Mouse (Mus musculus) T-cell, adult 2 months (primary cell): ENCODE measurements around the gene Sh3pxd2a.

Experiments used
- DNase-seq: peaks from one replicate; pipeline ENCODE4 v3.0.0; 2022; ENCODE audit warnings: low spot score

Sh3pxd2a gene

GRCm38 (mm10) chr19:47276730-47277129 lies 187.5 kb downstream of the Sh3pxd2a start:
- DNase-seq: no peak

DNA sequence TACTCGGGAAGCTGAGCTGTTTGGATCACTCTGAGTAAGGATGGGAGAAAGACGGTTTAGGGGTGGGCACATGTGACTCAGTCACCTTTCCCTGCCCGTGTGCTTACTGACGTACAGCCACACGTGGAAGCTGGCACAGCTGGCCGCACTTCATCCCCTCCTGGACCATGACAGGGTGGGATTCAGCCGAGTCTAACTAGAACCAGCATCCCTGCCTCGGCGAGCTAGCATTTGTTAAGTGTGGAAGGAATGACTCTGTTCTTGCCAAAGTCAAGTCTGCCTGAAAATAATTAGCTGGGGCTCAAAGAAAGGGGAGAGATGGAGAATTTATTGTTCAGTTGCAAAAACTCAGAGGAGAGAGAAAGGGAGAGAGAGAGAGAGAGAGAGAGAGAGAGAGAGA lies 193.7 kb downstream of the Sh3pxd2a start:
- DNase-seq: no peak

DNA sequence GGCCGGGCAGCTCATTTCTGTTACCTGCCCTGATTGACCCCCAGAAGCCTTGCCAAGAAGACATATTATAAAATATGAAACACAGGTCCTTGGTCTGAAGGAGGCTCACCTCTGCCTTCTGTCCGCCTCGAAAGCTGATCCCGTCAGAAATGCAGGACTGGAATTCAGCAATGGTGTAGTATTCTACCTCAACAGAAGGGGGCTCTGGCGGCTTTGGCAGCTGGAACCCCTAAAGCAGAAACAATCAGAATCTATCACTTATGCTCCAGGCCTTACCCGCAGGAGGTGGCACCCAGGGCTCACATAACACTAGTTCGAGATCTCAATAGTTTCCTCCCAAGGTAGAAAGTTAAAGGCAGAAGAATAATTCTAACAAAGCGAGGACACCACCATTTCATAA lies 194.5 kb downstream of the Sh3pxd2a start:
- DNase-seq: no peak

DNA sequence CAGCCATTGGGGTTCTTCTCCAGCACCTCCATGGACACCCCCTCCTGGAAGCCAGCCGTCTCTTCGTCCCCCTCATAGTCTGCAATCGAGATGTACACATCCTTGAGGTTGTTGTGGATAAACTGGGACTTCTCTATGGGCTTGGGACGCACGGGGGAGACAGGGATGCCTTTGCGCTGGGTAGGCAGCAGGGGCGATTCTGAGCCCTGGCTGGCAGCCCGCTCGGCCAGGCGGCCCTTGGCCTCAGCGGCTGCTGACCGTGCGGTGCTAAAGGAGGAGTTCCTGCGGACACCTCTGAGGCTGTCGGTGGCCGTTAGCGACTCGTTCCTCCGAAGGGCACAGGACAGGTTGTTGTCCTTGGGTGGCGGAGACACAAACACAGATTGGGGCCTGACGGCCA lies 197.1 kb downstream of the Sh3pxd2a start:
- no peak for DNase-seq

DNA sequence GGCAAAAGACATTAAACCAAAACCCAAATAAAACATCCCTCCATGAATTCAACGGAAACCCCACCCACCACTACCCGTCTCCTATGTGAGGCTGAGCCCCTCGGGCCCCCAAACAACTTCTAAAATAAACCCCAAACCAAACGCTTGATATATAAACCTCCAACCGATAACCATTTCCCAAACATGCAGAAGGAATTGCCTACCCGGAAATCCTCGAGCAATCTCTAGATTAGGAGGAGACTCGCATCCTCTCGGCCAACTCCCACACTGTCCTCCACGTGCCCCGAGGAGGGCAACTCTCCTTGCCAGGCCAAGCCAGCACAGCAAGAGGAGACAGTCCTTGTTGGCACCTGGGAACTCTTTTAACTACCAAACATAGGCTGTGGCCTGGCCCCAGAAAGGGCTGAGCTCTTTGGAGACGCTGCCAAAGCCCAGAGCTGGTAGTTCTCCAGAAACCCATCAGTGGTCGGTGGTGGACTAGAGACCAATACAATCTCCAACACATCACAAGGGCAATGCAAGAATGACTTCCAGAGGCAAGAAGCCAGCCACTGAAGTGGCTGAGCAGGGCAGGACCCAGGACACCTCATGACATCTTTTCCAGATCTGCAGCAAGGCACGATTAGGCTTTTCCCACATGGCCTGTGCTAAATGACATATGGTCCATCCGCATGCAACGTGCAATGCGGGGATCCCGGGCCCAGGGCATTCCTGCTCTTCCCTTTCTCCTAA lies 198.0 kb downstream of the Sh3pxd2a start:
- no peak for DNase-seq

- DNase-seq: peak; percentile 5
Observed at GRCm38 (mm10) chr19:47264322-47265092, 199.7 kb downstream of the Sh3pxd2a start.

DNA sequence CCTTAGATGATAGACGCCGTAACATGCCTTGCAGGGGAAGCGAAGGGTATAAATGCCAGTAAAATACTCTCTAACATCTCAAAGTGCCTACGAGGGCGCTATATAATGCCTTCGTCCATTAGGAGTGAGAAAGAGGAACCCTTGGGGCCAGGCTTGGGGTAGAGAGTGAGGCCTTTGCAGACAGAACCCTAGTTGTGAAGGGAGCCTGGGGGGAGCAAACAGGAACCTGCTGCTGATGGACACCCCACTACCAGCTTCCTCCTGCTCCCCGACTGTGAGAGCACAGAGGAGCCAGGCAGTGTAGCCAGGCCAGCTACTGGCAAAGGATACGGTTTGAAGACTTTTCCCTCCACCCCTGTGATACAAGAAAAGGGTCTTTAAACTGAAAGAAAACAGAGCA lies 200.6 kb downstream of the Sh3pxd2a start:
- no peak for DNase-seq

DNA sequence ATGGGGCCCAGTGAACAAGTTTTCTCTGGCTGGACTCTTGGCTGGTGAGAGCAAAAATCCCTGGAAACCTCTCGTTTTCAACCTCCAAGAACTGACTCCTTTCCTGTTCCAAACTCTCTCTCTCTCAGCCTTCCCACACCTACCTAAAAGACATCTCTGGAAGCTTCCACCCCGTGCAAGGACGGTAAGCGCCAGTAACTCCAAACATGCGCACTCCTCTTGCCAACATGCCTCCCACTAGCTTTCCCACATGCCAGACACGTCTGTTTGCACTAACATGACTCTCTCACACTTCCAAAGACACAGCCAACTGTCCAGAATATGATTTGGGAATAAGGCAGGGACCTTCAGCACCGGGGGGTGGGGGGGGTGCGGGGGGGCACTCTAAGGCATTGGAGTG lies 203.0 kb downstream of the Sh3pxd2a start:
- DNase-seq: no peak

DNA sequence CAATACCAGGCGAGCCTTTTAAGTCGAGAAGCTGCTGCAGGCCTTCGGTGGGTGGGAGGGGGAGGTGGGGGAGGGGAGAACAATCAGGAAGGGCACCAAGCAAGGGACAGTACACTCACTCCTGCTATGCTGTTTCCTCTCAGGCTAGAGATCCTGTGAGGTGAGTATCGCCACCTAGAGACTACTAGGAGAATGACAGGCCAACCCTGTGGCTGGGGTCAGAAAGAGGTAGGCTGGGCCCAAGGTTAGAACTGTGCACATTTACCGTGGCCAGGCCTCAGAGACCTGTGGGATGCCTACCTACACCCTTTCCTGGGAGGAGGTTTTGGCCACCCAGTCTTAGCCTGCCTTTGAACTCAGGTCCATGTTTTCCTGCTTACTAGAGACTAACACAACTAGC lies 204.6 kb downstream of the Sh3pxd2a start:
- no peak for DNase-seq

GRCm38 (mm10) chr19:47255919-47256318 lies 208.3 kb downstream of the Sh3pxd2a start:
- no peak for DNase-seq

DNA sequence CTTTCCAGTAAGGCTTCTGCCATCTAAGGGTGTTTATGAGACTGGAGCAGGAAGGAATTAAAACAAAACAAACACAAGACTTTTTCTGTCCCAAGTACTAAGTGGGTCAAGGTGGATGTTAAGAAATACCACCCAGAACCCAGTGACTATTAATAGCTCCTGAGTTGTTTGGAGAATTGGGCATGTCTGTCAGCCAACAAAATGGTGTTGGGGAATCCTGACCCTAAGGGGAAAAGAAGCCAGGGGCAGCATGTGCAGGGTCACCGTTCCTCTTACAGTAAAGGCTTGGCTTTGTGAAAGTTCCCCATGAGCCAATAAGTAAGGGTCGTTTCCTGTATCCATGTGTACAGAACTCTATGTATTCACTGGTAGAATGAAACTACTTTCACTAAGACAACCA lies 209.2 kb downstream of the Sh3pxd2a start:
- no peak for DNase-seq

- DNase-seq: no peak
Observed at GRCm38 (mm10) chr19:47253053-47253628, 211.1 kb downstream of the Sh3pxd2a start.

DNA sequence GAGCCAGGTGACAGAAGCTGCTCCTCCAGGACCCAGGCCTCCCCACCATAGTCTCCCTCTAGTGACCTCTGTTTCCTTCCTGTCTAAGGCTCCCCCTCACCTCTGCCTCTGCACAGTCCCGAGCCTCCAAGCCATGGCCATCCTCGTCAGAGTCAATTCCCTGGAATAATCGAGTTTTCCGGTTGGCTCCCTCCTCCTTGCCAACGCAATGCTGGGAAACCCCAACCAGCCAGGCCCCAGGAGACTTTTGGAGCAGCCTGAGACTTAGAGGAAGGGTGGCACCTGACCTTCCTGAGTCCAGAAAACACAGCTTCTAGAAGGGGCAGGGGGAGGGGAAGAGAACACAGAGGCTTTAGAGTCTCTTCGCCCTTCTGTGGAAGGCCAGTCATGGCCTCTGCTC lies 213.3 kb downstream of the Sh3pxd2a start:
- DNase-seq: no peak

- DNase-seq: no peak
Observed at GRCm38 (mm10) chr19:47248906-47249568, 215.2 kb downstream of the Sh3pxd2a start.

GRCm38 (mm10) chr19:47248296-47248695 lies 215.9 kb downstream of the Sh3pxd2a start:
- DNase-seq: no peak

DNA sequence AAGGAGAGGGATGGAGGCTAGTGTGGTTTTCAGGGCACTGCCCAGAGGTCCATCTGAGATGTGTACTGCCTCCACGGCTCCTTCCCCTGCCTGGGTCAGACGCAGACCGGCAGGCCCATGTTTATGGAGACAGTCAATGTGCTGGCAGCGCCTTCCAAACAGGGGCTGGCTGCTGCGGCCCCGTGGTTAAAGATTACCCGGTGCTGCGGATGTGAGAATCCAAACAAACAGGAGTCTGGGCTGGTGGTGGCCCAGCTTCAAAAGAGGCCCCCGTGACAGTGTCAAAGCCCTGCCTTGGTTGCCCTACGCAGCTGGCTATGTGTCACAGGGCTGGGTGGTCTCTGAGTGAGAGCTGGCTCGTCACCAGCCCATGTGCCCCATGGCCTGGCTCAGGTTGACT lies 216.4 kb downstream of the Sh3pxd2a start:
- no peak for DNase-seq

DNA sequence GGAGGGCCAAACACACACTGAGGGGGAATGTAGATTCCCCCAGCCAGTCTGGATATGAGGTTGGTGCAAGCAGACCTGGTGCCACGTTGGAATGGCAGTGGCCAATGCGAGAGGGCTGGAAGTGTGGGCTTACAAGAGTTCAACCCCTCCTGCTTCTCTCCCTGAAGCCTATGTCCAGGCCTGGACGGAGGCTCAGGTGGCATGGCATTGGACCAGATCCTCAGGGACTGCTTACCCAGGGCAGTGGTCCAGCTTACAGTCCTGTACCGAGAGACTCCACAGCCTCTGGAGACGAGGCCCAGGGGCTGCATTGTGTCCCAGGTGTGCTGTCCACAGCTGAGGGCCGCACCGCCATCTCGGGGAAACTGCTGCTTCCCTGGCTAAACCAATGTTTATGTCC lies 218.7 kb downstream of the Sh3pxd2a start:
- no peak for DNase-seq

DNA sequence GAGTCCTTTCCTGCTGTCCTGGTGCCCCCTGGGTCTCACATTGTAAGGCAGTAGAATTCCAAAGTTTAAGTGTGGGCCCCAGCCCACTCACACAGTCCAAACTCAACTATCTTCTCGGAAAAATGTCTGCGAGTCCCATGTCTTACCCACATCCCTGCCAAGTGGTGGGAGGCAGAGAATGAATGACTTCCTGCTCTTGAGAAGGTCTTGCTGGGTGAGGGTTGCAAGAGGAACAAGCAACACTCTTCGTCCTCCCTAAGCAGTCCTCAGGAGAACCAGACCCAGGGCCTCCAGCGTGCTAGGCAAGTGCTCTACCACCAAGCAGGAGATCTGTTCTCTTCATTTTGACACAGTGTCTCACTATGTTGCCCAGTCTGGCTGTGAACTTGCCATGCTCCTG lies 222.0 kb downstream of the Sh3pxd2a start:
- DNase-seq: no peak

DNA sequence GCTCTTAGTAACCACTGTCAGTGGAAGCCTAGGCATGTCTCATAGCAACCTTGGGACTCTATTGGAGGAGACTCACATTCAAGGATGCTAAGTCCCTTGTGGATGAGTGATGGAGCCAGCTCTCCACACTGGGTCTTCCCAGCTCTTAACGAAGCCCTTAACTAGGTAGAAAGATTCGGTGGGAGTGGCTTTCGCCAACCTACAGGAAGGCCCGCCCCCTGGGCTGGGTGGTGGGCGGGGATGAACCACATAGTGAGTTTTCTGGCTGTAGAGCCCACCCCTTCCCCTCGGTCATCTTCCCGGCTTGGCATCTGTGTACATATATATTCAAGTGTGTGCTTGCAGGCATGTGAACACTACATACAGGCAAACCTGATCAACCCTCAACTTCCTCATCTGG lies 223.2 kb downstream of the Sh3pxd2a start:
- DNase-seq: no peak

GRCm38 (mm10) chr19:47240076-47240475 lies 224.1 kb downstream of the Sh3pxd2a start:
- DNase-seq: no peak

GRCm38 (mm10) chr19:47233087-47233486 lies 231.1 kb downstream of the Sh3pxd2a start:
- DNase-seq: no peak

GRCm38 (mm10) chr19:47232077-47232865 lies 231.9 kb downstream of the Sh3pxd2a start:
- no peak for DNase-seq
